In genomic region chr14:34311691-34312090, GRCm38 (mm10) we compare ENCODE assay signal across 8 mouse cellular contexts. TPM values are rescaled to one million over a fixed set of nuclear protein-coding genes. Genes with fewer than 3 reads are reported as not detected.
DNase-seq lines count a peak whose midpoint lies in the region; ATAC-seq and TF ChIP-seq lines count a peak whose summit lies in the region.

No protein-coding gene starts in this region.

- H3K4me1 ChIP-seq in lung, embryonic 15.5 days = peaks cover 29% of the 10 kb centered on the region
- H3K4me1 ChIP-seq in cortical plate, adult 2 months (ENCODE audit: control insufficient read depth, insufficient read depth, low read length) = peaks cover 3% of the 10 kb centered on the region
- peaks cover 10% of the 10 kb centered on the region; the same call in 1 of the 2 replicates for H3K4me1 ChIP-seq in liver, embryonic 11.5 days (replicated peaks; ENCODE audit: control insufficient read depth, insufficient read depth, low read length)
- peaks cover 16% of the 10 kb centered on the region for H3K4me1 ChIP-seq in stomach, embryonic 16.5 days (ENCODE audit: control insufficient read depth, insufficient read depth, low read length)

- no peak for TF ChIP-seq CTCF in cortical plate, adult 2 months (IDR thresholded peaks at IDR 0.05; ENCODE audit: extremely low read depth, insufficient read depth, low read length)

- H3K9ac ChIP-seq in lung, embryonic 15.5 days = peak overlapping the region; percentile 89
- peak overlapping the region; percentile 94 for H3K9ac ChIP-seq in liver, embryonic 11.5 days (ENCODE audit: low read depth, low read length)
- peak overlapping the region; percentile 98 for H3K9ac ChIP-seq in stomach, embryonic 16.5 days (ENCODE audit: low read length)

- intact Hi-C loops in heart, postnatal 10 days (cut with DNase I) = loop anchor here (2.0 to 5.0 kb wide), 3 partner anchors 39 to 191 kb away; partner anchors contain the start of gene Bmpr1a
- intact Hi-C loops in left cerebral cortex, postnatal 4 days (cut with DNase I) = no loop called here

- no peak overlapping the region for H3K27ac ChIP-seq in lung, embryonic 15.5 days
- H3K27ac ChIP-seq in cortical plate, adult 2 months (ENCODE audit: insufficient read depth, low read length) = no peak overlapping the region
- H3K27ac ChIP-seq in liver, embryonic 11.5 days (ENCODE audit: low read depth, low read length) = peak overlapping the region; percentile 94
- peak overlapping the region; percentile 95; the same call in 1 of the 2 replicates for H3K27ac ChIP-seq in stomach, embryonic 16.5 days (ENCODE audit: low read length)

- no peaks in the 10 kb centered on the region for H3K36me3 ChIP-seq in lung, embryonic 15.5 days
- H3K36me3 ChIP-seq in liver, embryonic 11.5 days (ENCODE audit: control insufficient read depth, insufficient read depth, low read length) = peaks cover 4% of the 10 kb centered on the region; the same call in 1 of the 2 replicates
- no peaks in the 10 kb centered on the region for H3K36me3 ChIP-seq in stomach, embryonic 16.5 days (ENCODE audit: control insufficient read depth, insufficient read depth, low read length)

- no peaks in the 10 kb centered on the region for H3K9me3 ChIP-seq in lung, embryonic 15.5 days
- H3K9me3 ChIP-seq in liver, embryonic 11.5 days (ENCODE audit: control insufficient read depth, low read length) = no peaks in the 10 kb centered on the region
- H3K9me3 ChIP-seq in stomach, embryonic 16.5 days (replicated peaks; ENCODE audit: control insufficient read depth, low read length) = no peaks in the 10 kb centered on the region

- no peaks in the 10 kb centered on the region for H3K27me3 ChIP-seq in lung, embryonic 15.5 days
- H3K27me3 ChIP-seq in liver, embryonic 11.5 days (replicated peaks; ENCODE audit: control insufficient read depth, insufficient read depth, low read length) = no peaks in the 10 kb centered on the region
- H3K27me3 ChIP-seq in stomach, embryonic 16.5 days (ENCODE audit: control insufficient read depth, insufficient read depth, low read length) = no peaks in the 10 kb centered on the region

- TF ChIP-seq POLR2A in cortical plate, adult 2 months (IDR thresholded peaks at IDR 0.05; ENCODE audit: extremely low read depth, insufficient read depth, low read length) = no peak

- no peak for DNase-seq in lung, postnatal 36 days
- peak; percentile 29 to 35 for DNase-seq in heart, postnatal 10 days
- peak; percentile 23 for DNase-seq in liver, embryonic 11.5 days (ENCODE audit: low spot score)
- DNase-seq in layer of hippocampus, adult 8-10 months (ENCODE audit: low spot score in 2 of 2) = no peak
- DNase-seq in left cerebral cortex, postnatal 4 days = no peak

- peak overlapping the region; percentile 70 for H3K4me2 ChIP-seq in lung, embryonic 15.5 days
- H3K4me2 ChIP-seq in liver, embryonic 11.5 days = peak overlapping the region; percentile 90
- peak overlapping the region; percentile 85 for H3K4me2 ChIP-seq in stomach, embryonic 16.5 days (ENCODE audit: low read depth, low read length)

- peak overlapping the region; percentile 87 for H3K4me3 ChIP-seq in lung, embryonic 15.5 days
- H3K4me3 ChIP-seq in cortical plate, adult 2 months (ENCODE audit: insufficient read depth, low read length) = peak overlapping the region; percentile 99
- peak overlapping the region; percentile 94 for H3K4me3 ChIP-seq in liver, embryonic 11.5 days (ENCODE audit: low read depth, low read length)
- peak overlapping the region; percentile 96 for H3K4me3 ChIP-seq in stomach, embryonic 16.5 days (replicated peaks; ENCODE audit: low read length)

- WGBS in lung, embryonic 15.5 days = 3% methylated on average over 4 of the region's 4 CpGs
- WGBS in liver, embryonic 11.5 days = 3% methylated on average over 4 of the region's 4 CpGs
- 6% methylated on average over 4 of the region's 4 CpGs for WGBS in stomach, embryonic 16.5 days

- ATAC-seq in lung, embryonic 15.5 days (ENCODE audit: borderline replicate concordance, extremely low read depth, low FRiP score, low TSS enrichment) = no peak
- no peak for ATAC-seq in liver, embryonic 11.5 days (replicated peaks; ENCODE audit: low FRiP score)
- ATAC-seq in stomach, embryonic 16.5 days (ENCODE audit: insufficient read depth, low FRiP score) = no peak

RNA-seq across cellular contexts. Expression of gene Glud1, which starts 1.2 kb away (rescaled TPM):
- 66.4 and 68.7 TPM in 2 replicates for polyA plus RNA-seq in lung, embryonic 15.5 days (2015; fragmentation: Nextera tagmentation; extraction: Ambion mirVana)
- 174 and 177 TPM in 2 replicates for polyA plus RNA-seq in cortical plate, adult 2 months (2012; rRNA removed)
- 100 to 1,000 TPM; 130 to 141 TPM for total RNA-seq in heart, postnatal 10 days (2021)
- polyA plus RNA-seq in liver, embryonic 11.5 days (2014; fragmentation: Nextera tagmentation; extraction: Ambion mirVana) = 182 and 192 TPM in 2 replicates
- polyA plus RNA-seq in stomach, embryonic 16.5 days (2015; fragmentation: Nextera tagmentation; extraction: Ambion mirVana) = 62.5 and 64.0 TPM in 2 replicates
- total RNA-seq in layer of hippocampus, adult 8-10 months (2022) = 100 to 1,000 TPM; 294 to 321 (median 311) TPM
- total RNA-seq in left cerebral cortex, postnatal 4 days (2021) = 100 to 1,000 TPM; 299 TPM

RNA-seq across cellular contexts. Expression of gene Shld2, which starts 1.4 kb away (rescaled TPM):
- 10.1 and 12.6 TPM in 2 replicates for polyA plus RNA-seq in lung, embryonic 15.5 days (2015; fragmentation: Nextera tagmentation; extraction: Ambion mirVana)
- polyA plus RNA-seq in cortical plate, adult 2 months (2012; rRNA removed) = 4.1 and 4.6 TPM in 2 replicates
- 1 to 10 TPM; 7.4 to 7.7 TPM for total RNA-seq in heart, postnatal 10 days (2021)
- polyA plus RNA-seq in liver, embryonic 11.5 days (2014; fragmentation: Nextera tagmentation; extraction: Ambion mirVana) = 10.5 and 15.4 TPM in 2 replicates
- 5.6 and 6.1 TPM in 2 replicates for polyA plus RNA-seq in stomach, embryonic 16.5 days (2015; fragmentation: Nextera tagmentation; extraction: Ambion mirVana)
- total RNA-seq in layer of hippocampus, adult 8-10 months (2022) = 10 to 100 TPM; 11.4 to 14.1 (median 12.8) TPM
- total RNA-seq in left cerebral cortex, postnatal 4 days (2021) = 10 to 100 TPM in 1 of 2 experiments, 1 to 10 TPM in 1; 9.4 to 11.0 TPM

RNA-seq across cellular contexts. Expression of gene Fam25c, which starts 43.5 kb away (rescaled TPM):
- not detected in 2 replicates for polyA plus RNA-seq in lung, embryonic 15.5 days (2015; fragmentation: Nextera tagmentation; extraction: Ambion mirVana)
- not detected in 2 replicates for polyA plus RNA-seq in cortical plate, adult 2 months (2012; rRNA removed)
- total RNA-seq in heart, postnatal 10 days (2021) = not detected
- 0.66 TPM in 1 of 2 replicates, not detected in the other for polyA plus RNA-seq in liver, embryonic 11.5 days (2014; fragmentation: Nextera tagmentation; extraction: Ambion mirVana)
- 23.6 and 47.2 TPM in 2 replicates for polyA plus RNA-seq in stomach, embryonic 16.5 days (2015; fragmentation: Nextera tagmentation; extraction: Ambion mirVana)
- not detected for total RNA-seq in layer of hippocampus, adult 8-10 months (2022)
- 1 to 10 TPM in 1 of 2 experiments, not detected in 1; 1.0 TPM for total RNA-seq in left cerebral cortex, postnatal 4 days (2021)

Comparison
In these comparisons a context has a peak if more than half of its experiments do, and no peak if none do; other contexts are left out.
1. H3K27ac ChIP-seq: peak in liver, embryonic 11.5 days (single experiment) and stomach, embryonic 16.5 days (single experiment); none in lung, embryonic 15.5 days (single experiment) and cortical plate, adult 2 months (single experiment).
2. DNase-seq: peak in heart, postnatal 10 days (2 of 2) and liver, embryonic 11.5 days (single experiment); none in lung, postnatal 36 days (single experiment), layer of hippocampus, adult 8-10 months (0 of 2) and left cerebral cortex, postnatal 4 days (single experiment).
3. RNA of gene Fam25c, which starts 43.5 kb away (polyA plus RNA-seq): 23.6 to 47.2 TPM in stomach, embryonic 16.5 days; 0.66 TPM in liver, embryonic 11.5 days, not detected in lung, embryonic 15.5 days and not detected in cortical plate, adult 2 months; every median in the first group is over 10 times any median in the second.
4. Peak in every context shown above with its lines, with median percentiles within 50 percentile points of each other: H3K4me2 ChIP-seq, H3K4me3 ChIP-seq and H3K9ac ChIP-seq.